Mouse (Mus musculus) small intestine, adult 2 months (tissue): ENCODE data around the gene Cysltr1.

ENCODE experiments used
- CTCF ChIP-seq: fragments of 200-500 bp; IDR thresholded peaks from 2 replicates; pipeline ENCODE4 v1.5.1; 2012; ENCODE audit warnings: low read depth, mild to moderate bottlenecking, control low read depth, inconsistent platforms, low read length, moderate library complexity, mixed read lengths; ENCODE audit not compliant: insufficient replicate concordance, insufficient read length; ENCODE audit errors: extremely low read depth
- POLR2A ChIP-seq: fragments of 200-500 bp; IDR thresholded peaks from 2 replicates; pipeline ENCODE4 v1.6.1; 2012; ENCODE audit warnings: low read depth, mild to moderate bottlenecking, control low read depth, inconsistent platforms, low read length, moderate library complexity

DNA sequence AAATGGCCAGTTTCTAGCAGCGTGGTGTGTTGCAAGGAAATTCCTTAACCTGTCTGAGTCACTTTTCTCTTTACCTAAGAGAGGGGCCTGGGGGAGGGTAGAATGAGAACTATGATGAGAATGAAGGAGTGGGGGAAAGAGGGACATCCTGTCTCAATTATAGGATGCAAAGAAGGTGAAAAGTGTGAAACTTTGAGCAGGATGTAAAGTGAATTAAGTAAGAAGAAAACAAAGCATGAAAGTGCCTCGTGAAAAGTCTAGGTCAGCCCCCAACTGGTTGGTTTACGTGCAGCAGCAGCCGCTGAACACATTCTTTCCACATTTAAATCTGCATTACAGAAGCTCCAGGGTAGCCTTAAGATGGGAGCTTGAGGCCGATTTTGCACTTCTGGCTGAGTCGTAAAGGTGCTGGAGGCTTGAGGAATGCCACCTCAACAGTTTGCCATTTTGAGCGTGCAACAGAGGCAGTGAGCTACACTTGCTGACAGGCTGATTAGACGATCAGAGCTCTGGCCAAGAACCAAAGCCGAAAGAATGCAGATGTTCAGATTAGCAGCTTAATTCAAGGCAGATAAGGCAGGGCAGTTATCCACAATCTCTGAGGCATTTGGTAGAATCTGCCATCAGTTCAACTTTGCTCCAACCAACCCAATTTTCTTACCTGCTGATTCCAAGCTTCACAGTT, 763 bp downstream of the Cysltr1 start:
- TF ChIP-seq POLR2A (no peak), CTCF (no peak)
